Mouse (Mus musculus) lung, postnatal 36 days (tissue): Measurements from ENCODE around the gene Maf.
A peak's percentile ranks its signal among the peaks of the same experiment; 100 is the strongest.

Experiments used
- DNase-seq: peaks from one replicate; pipeline ENCODE4 v3.0.0; 2022; ENCODE audit warnings: mixed read lengths

Gene Maf

GRCm38 (mm10) chr8:115703056-115703455 lies 4.5 kb downstream of the Maf start:
- no peak for DNase-seq

DNA sequence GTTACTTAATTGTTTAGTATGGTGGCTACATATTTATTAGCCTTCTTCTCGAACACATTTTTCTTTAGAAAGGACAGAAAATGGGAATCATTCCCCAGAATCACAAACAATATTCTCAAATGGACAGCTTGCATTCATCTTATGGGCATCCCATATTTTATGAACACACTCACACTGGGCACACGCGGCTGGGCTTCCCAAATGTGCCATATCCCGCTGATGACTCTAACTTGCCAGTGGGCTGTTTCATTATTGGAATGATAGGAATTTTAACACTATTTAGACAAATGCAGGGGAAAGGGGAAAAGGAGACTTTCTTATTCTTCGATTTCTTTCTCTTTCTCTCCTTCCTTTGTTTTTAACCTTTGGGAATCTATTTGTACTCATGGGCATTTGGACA lies 6.6 kb downstream of the Maf start:
- DNase-seq = peak; percentile 8

DNA sequence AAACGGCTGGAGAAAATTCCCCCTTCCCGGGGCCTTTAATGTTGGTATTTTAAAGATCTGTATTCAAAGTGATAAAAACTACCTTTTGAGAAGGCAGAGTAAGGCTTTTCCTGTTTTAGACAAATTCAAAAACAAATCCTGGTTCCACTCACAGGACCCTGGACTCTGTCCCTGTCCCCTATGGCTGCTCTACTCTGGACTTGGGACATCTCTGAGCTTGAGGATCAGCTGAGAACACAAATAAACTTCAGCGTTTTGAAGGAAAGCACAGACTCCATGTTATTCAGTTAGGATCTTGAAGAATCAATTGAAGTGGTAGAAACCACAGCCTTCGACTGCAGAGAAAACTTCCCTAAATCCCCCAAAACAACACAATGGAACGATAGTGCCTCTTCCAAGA lies 8.4 kb downstream of the Maf start:
- no peak for DNase-seq

DNA sequence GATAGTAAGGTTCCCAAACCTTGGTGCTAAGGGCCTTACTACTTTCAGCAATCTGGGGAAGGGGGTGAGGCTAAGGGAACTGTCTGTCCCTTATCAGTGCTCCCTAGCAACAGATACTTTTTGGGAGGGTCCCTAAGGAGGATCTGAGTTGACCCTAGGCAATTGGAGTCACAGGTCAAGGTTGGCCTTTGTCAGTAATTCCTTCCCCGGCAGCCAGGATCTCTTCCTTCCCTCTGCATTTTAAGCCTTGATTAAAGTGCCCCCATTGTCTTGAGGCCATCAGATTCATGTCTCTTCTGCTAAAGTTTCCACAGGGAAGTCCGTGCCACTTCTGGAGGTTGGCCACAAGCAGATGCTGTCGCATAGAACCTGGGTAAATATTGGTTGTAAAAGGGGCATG lies 10.2 kb downstream of the Maf start:
- DNase-seq = no peak

DNA sequence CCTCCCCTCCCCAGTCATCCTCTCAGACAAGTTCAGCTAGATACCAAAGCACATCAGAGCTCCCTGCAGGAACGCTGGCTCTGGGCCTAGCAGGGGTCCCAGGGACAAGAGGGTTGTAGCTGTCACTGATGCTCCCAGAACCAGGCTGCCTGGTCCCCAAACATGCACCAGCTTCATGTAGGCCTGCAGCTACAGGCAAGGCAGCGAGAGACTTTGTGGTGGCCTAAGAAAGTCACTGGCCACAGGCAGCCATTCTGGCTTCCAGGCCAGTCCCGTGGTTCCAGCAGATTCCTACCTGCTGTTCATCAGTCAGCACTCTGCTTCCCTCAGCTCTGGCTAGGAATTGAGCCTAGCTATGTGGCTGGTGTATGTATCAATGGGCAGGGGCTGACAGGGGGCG lies 10.9 kb downstream of the Maf start:
- DNase-seq = no peak

GRCm38 (mm10) chr8:115687349-115687748 lies 20.2 kb downstream of the Maf start:
- no peak for DNase-seq

DNA sequence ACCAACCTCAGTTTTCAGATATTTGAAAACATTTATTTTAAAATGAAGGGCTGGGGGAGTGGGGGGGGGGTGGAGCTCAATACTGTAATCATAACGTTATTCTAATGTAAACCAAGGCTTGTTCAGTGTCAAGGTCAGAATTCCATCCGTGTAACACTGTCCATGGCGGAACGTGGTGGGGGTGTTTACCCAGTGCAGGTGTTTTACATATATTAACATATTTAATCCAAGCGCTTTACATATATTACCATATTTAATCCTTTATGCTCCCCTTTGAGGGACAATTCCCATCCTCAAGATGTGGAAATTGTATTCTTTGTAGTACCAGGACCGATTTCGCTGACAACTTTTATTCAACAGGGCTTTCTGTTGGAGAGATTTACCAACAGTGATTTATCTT lies 24.3 kb downstream of the Maf start:
- no peak for DNase-seq

GRCm38 (mm10) chr8:115679539-115679938 lies 28.1 kb downstream of the Maf start:
- DNase-seq = no peak

DNA sequence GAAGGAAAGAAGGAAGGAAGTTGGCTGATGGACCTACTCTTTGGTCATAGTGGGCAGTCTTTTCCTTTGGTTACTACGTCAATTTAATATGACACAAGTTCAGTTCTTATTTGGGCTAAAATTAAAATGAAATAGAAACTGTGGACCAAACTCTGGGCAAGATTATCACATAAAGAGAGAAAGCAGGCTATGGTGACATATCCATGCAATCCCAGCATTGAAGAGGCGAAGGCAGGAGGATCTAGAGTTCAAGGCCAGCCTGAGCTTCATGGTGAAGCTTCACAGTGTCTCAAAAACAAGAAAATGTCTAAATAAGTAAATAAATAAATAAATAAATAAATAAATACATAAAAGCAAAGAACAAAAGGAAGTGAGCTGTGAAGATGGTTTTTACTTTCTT lies 42.7 kb downstream of the Maf start:
- no peak for DNase-seq

DNA sequence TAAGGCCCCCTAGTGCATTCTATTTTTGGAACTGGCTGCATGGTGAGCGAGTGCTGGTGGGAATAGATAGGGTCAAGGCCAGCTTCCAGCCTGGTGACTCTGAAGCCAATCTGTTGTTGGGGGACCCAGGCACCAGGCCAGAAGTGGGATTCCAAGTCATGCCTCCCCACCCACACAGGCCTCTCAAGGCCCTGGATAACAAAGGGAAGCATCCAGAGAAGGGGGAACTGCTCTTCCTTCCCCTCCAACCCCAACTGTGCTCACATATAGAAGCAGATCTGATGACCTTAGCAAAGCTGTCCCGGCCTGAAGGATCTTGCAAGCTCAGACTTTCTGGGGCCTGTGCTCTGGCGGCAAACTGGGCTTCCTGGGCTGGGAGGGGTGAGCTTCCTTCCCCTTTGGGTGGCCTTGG lies 57.5 kb downstream of the Maf start:
- DNase-seq = no peak

DNA sequence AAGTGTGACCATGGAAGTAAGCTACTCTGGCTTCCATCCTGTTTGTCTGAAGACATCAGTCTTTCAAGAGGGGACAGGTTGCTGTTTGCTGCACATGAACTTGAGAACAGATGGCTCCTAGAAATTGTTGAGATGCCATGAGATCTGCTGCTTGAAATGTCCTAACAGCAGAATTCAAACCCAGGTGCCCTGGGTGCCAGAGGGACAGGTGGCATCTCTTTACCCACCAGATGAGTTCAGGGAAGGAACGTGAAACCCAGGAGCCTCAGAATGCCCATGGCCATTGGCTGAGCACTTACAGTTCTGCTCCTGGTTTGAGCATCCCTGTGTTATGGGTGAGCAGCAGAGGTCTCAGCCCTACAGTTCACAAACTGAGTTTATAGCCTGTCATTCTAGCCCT lies 62.5 kb downstream of the Maf start:
- no peak for DNase-seq

DNA sequence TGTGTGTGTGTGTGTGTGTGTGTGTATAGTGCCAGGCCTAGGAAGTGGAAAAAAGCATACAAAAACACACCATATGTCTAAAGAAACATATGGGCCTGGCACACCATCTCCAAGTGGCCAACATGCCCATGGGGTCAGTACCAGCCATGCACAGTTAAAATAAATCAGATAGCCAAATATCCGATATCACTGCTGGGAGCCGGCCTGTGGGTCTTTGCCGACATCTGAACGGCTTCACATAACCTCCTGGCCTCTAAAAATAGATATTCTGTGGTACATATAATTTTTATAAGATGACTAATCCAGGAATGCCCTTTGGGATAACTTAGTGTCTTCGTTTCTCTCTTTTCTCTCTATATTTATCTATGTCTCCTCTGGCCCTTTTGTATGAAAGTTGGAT lies 65.7 kb downstream of the Maf start:
- no peak for DNase-seq

GRCm38 (mm10) chr8:115639951-115640350 lies 67.6 kb downstream of the Maf start:
- DNase-seq = no peak

DNA sequence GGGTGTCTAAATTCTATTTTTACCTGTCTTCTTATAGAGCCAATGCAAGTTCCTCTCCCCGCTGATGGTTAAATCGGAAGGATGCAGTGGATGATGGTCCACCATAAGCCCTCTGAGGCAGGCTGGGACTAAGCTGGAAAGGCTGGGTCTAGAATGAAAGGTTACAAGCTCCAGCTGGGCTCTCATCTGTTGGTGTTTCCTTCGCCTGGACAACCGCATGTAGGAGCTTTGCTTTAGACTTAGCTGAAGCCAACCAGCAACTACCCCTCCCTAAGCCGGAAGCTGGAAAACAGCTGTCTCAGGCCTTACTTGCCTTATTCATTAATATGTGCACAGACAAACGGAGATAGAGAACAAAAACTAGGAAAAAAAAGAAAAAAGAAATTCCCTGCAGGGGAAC lies 70.8 kb downstream of the Maf start:
- peak; percentile 10 for DNase-seq
